Mouse (Mus musculus) olfactory bulb, adult 2 months (tissue): ENCODE data around the gene Sgk1. TPM values are rescaled to one million over a fixed set of nuclear protein-coding genes. Genes with fewer than 3 reads are reported as not detected.

Experiments used
- H3K27ac ChIP-seq: fragments of 200-500 bp; 2 replicates; pipeline ENCODE4 v1.5.1; 2012; ENCODE audit warnings: low read depth, low read length; ENCODE audit not compliant: insufficient read depth
- H3K4me1 ChIP-seq: fragments of 200-500 bp; 2 replicates; pipeline ENCODE4 v1.6.1; 2012; ENCODE audit warnings: low read length; ENCODE audit not compliant: control insufficient read depth, insufficient read depth
- H3K4me3 ChIP-seq: fragments of 200-500 bp; 2 replicates; pipeline ENCODE4 v1.5.1; 2012; ENCODE audit warnings: mild to moderate bottlenecking, low read depth, low read length, moderate library complexity; ENCODE audit not compliant: insufficient read depth
- CTCF ChIP-seq: fragments of 200-500 bp; IDR thresholded peaks from 2 replicates; pipeline ENCODE4 v1.5.1; 2012; ENCODE audit warnings: low read depth, mild to moderate bottlenecking, low read length, moderate library complexity; ENCODE audit not compliant: insufficient read depth
- POLR2A ChIP-seq: fragments of 200-500 bp; IDR thresholded peaks from 2 replicates; pipeline ENCODE4 v1.6.1; 2012; ENCODE audit warnings: mild to moderate bottlenecking, low read depth, low read length, moderate library complexity; ENCODE audit not compliant: insufficient read depth
- WGBS: fragments of 180-500 bp; shearing (Covaris S2); methylation state at CpG from one replicate; pipeline ENCODE4 v1.1.7; 2018; 5-methylcytosine and 5-hydroxymethylcytosine counted together
- polyA plus RNA-seq: library from polyadenylated mRNA; stranded (reverse); fragments of >200 nt; gene quantifications from 2 replicates; pipeline ENCODE4 v1.2.4, GENCODE M21; 2012; ENCODE audit warnings: low replicate concordance; ENCODE audit not compliant: missing spikeins, insufficient read depth, insufficient read length

The Sgk1 gene
- polyA plus RNA-seq, 1 experiment, result not detected

- TF ChIP-seq CTCF (no peak), POLR2A (no peak)
- 86% methylated on average over 10 of the region's 10 CpGs for WGBS
- H3K27ac ChIP-seq, result no peak overlapping the region
Measured at GRCm38 (mm10) chr10:21845601-21846282, 36.2 kb upstream of the Sgk1 start.

GRCm38 (mm10) chr10:21846366-21846765, 35.6 kb upstream of the Sgk1 start:
- no peak for TF ChIP-seq POLR2A
- TF ChIP-seq CTCF, result no peak
- no peaks in the 10 kb centered on the region for H3K4me1 ChIP-seq
- no peak overlapping the region for H3K27ac ChIP-seq
- no peak overlapping the region for H3K4me3 ChIP-seq
- 89% methylated on average over 9 of the region's 9 CpGs for WGBS

More at GRCm38 (mm10) chr10:21845601-21846282, 36.2 kb upstream of the Sgk1 start:
- Histone ChIP-seq H3K4me1 (no peaks in the 10 kb centered on the region), H3K4me3 (no peak overlapping the region)

DNA sequence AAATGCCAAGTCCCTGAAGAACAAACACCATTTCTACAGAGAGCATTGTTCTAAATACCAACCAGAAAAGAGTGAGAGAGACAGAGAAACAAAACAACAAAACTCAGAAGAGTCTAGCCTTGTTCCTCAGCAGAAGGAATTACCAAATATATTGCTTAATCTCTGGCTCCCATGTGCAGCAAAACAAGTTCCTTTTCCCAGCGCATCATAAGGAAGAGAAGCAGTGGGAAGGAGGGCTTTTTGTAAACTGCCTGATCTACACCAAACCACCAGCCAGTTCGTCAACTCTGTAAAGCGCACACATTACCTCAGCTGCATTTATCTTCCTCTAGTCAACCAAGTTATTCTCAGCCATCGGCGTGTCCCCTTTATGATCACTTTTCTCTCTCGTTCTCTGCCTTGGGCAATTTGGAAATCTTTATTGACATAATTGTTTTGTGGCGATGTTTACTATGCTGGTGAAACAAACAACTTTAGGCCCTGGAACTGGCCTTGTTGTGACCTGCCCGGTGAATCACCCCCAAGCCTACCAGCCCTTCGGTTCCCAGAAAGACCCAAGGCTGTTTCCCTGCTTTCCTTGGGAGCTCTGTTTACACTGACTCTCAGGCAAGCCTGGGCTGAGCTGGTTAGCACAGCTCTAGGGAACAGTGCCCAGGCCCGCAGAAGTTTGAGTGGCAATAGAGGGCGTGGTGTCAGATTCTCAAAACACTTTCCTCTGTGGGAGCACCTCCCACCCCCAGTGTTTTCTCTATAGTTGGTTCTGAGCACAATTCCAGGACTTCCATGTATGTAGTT, 34.8 kb upstream of the Sgk1 start:
- TF ChIP-seq POLR2A, result no peak
- TF ChIP-seq CTCF, result no peak
- Histone ChIP-seq H3K4me1 (no peaks in the 10 kb centered on the region), H3K4me3 (no peak overlapping the region), H3K27ac (no peak overlapping the region)
- WGBS, result 87% methylated on average over 11 of the region's 11 CpGs

GRCm38 (mm10) chr10:21847931-21848670, 33.9 kb upstream of the Sgk1 start:
- Histone ChIP-seq H3K27ac (no peak overlapping the region), H3K4me3 (no peak overlapping the region), H3K4me1 (no peaks in the 10 kb centered on the region)
- TF ChIP-seq POLR2A, result no peak
- TF ChIP-seq CTCF, result no peak
- WGBS, result 86% methylated on average over 16 of the region's 16 CpGs

GRCm38 (mm10) chr10:21849251-21849650, 32.7 kb upstream of the Sgk1 start:
- Histone ChIP-seq H3K27ac (no peak overlapping the region), H3K4me1 (no peaks in the 10 kb centered on the region), H3K4me3 (no peak overlapping the region)
- WGBS, result 78% methylated on average over 8 of the region's 8 CpGs
- TF ChIP-seq CTCF (no peak), POLR2A (no peak)

GRCm38 (mm10) chr10:21850330-21850729, 31.7 kb upstream of the Sgk1 start:
- H3K4me1 ChIP-seq, result no peaks in the 10 kb centered on the region
- H3K27ac ChIP-seq, result no peak overlapping the region
- H3K4me3 ChIP-seq, result no peak overlapping the region
- no peak for TF ChIP-seq CTCF
- no peak for TF ChIP-seq POLR2A
- WGBS, result 97% methylated on average over 3 of the region's 3 CpGs

DNA sequence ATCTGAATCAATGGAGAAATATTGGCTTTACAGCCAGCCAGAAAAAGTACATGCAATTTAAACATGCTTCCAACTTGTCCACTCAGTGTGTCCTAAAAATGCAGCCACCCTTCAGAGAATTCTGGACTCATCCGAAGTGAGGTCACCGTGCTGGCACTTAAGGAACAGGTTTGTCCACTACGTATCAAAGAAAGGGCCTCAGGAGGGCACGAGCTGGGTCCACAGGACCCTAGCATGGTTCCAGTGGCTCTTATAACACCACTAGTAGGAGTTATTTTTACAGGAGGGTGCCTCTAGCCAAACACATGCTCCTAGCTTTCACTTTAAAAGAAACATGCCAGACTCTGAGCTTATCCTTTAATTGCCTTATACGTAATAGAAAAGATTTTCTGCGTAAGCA, 28.9 kb upstream of the Sgk1 start:
- Histone ChIP-seq H3K27ac (no peak overlapping the region), H3K4me1 (no peaks in the 10 kb centered on the region), H3K4me3 (no peak overlapping the region)
- WGBS, result 80% methylated on average over 6 of the region's 6 CpGs
- no peak for TF ChIP-seq POLR2A
- TF ChIP-seq CTCF, result no peak

GRCm38 (mm10) chr10:21853566-21854328, 28.2 kb upstream of the Sgk1 start:
- no peak overlapping the region for H3K27ac ChIP-seq
- WGBS, result 84% methylated on average over 14 of the region's 14 CpGs
- TF ChIP-seq POLR2A (no peak), CTCF (no peak)
- no peaks in the 10 kb centered on the region for H3K4me1 ChIP-seq
- no peak overlapping the region for H3K4me3 ChIP-seq
